ENCODE assay signal across 14 mouse cellular contexts in the genomic region with DNA sequence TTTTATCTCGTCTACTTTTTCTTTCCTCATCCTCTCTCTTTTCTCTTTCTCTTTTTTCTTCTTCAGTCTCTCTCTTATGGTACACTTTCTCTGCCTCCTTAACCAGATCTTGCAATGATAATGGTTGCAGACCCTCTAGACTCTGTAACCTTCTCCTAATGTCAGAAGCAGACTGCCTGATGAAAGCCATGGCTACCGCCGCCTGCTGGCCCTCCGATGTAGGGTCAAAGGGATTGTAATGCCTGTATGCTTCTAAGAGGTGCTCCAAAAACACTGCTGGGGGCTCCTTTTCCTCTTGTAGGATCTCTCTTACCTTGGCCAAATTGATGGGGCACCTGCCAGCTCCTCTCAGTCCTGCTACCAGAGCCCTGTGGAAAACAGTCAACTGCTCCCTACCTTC. TPM values are rescaled to one million over a fixed set of nuclear protein-coding genes. Genes with fewer than 3 reads are reported as not detected.
DNase-seq lines count a peak whose midpoint lies in the region; ATAC-seq and TF ChIP-seq lines count a peak whose summit lies in the region.
"Not testable (repeated sequence)": the region's sequence is repeated elsewhere in the genome, so short reads cannot be mapped to it uniquely, and the experiment has no call there.
"Had no signal": no experiment of that assay in that cellular context is flagged by ENCODE, and none has a peak within 500 bp of the region (broad histone marks: within the 10 kb centered on the region; RNA-seq: fewer than 3 reads in every experiment).

No protein-coding gene starts in this region.

- H3K27me3 ChIP-seq in CH12.LX (replicated peaks); MEL (ENCODE audit: control insufficient read depth in 1 of 2, insufficient read depth in 2 of 2, low read length in 2 of 2); intestine, postnatal 0 days (replicated peaks; ENCODE audit: control insufficient read depth, insufficient read depth, low read length); liver, embryonic 14.5 days (ENCODE audit: control insufficient read depth, insufficient read depth, low read length); liver, postnatal 0 days (ENCODE audit: insufficient read depth, low read length); midbrain, embryonic 11.5 days (ENCODE audit: control insufficient read depth, insufficient read depth, low read length): not testable (repeated sequence)

- H3K4me2 ChIP-seq in CH12.LX (ENCODE audit: insufficient read depth, low read depth, poor library complexity, severe bottlenecking); intestine, postnatal 0 days (replicated peaks; ENCODE audit: low read depth); liver, embryonic 14.5 days (ENCODE audit: low read depth); liver, postnatal 0 days (ENCODE audit: low read depth, low read length); midbrain, embryonic 11.5 days: not testable (repeated sequence)

- not testable (repeated sequence) for H3K36me3 ChIP-seq in CH12.LX (replicated peaks in 1 of 2; ENCODE audit: control insufficient read depth in 1 of 2, insufficient read depth in 1 of 2, low read length in 1 of 2); MEL (ENCODE audit: control insufficient read depth in 1 of 2, insufficient read depth in 2 of 2, low read length in 2 of 2); intestine, postnatal 0 days (ENCODE audit: control insufficient read depth, insufficient read depth); liver, embryonic 14.5 days (replicated peaks; ENCODE audit: control insufficient read depth, insufficient read depth, low read depth); liver, postnatal 0 days (replicated peaks; ENCODE audit: insufficient read depth, low read length); midbrain, embryonic 11.5 days (ENCODE audit: control insufficient read depth, insufficient read depth, low read length)

- 76% methylated on average over 4 of the region's 4 CpGs for WGBS in intestine, postnatal 0 days
- 61% methylated on average over 4 of the region's 4 CpGs for WGBS in liver, embryonic 14.5 days (ENCODE audit: insufficient replicate concordance)
- WGBS in liver, postnatal 0 days (ENCODE audit: insufficient replicate concordance), result 72% methylated on average over 4 of the region's 4 CpGs
- 85% methylated on average over 4 of the region's 4 CpGs for WGBS in midbrain, embryonic 11.5 days

- TF ChIP-seq RAD21 in CH12.LX (IDR thresholded peaks at IDR 0.05; ENCODE audit: low read depth, low read length); MEL (IDR thresholded peaks at IDR 0.05; ENCODE audit: low read depth, low read length): not testable (repeated sequence)

- TF ChIP-seq POLR2A in CH12.LX (IDR thresholded peaks at IDR 0.05; ENCODE audit: low read depth, low read length); MEL (IDR thresholded peaks at IDR 0.05; ENCODE audit: control insufficient read depth in 1 of 2, insufficient read depth in 1 of 2, low read depth in 1 of 2, low read length in 2 of 2, poor library complexity in 1 of 2): not testable (repeated sequence)

- ATAC-seq in intestine, postnatal 0 days; liver, embryonic 14.5 days (ENCODE audit: insufficient read depth); liver, postnatal 0 days; midbrain, embryonic 11.5 days (ENCODE audit: low FRiP score): not testable (repeated sequence)

- H3K27ac ChIP-seq in CH12.LX (ENCODE audit: insufficient read depth, low read depth); MEL (ENCODE audit: control insufficient read depth, low read depth, low read length); intestine, postnatal 0 days (ENCODE audit: low read depth, low read length); liver, embryonic 14.5 days; liver, postnatal 0 days (ENCODE audit: low read depth); midbrain, embryonic 11.5 days (ENCODE audit: low read depth, low read length): not testable (repeated sequence)

- not testable (repeated sequence) for H3K79me2 ChIP-seq in CH12.LX (replicated peaks; ENCODE audit: control insufficient read depth, extremely low read depth, insufficient read depth, poor library complexity, severe bottlenecking); MEL (ENCODE audit: control insufficient read depth, insufficient read depth, low read length, poor library complexity)

- not testable (repeated sequence) for H3K9ac ChIP-seq in CH12.LX (ENCODE audit: insufficient read depth, low read depth); MEL (ENCODE audit: control insufficient read depth, low read depth, low read length, poor library complexity, severe bottlenecking); intestine, postnatal 0 days (ENCODE audit: low read depth, low read length); liver, embryonic 14.5 days (replicated peaks); liver, postnatal 0 days (replicated peaks); midbrain, embryonic 11.5 days (ENCODE audit: low read length)

- not testable (repeated sequence) for H3K9me3 ChIP-seq in CH12.LX (replicated peaks; ENCODE audit: low read length); MEL (replicated peaks; ENCODE audit: insufficient read depth, low read length); intestine, postnatal 0 days (ENCODE audit: control insufficient read depth); liver, embryonic 14.5 days (ENCODE audit: control insufficient read depth, low read length); liver, postnatal 0 days (ENCODE audit: low read length); midbrain, embryonic 11.5 days (ENCODE audit: control insufficient read depth, low read length)

- dilution Hi-C loops in CH12.LX (cut with MboI; ENCODE audit: extremely low pct_ligation_motif_present, extremely low pct_unique_long_range_greater_than_20kb, low sequenced_read_pairs), result not testable (repeated sequence)

- TF ChIP-seq CTCF in CH12.LX (conservative IDR thresholded peaks at IDR 0.05 in 1 of 2, IDR thresholded peaks at IDR 0.05 in 1 of 2; ENCODE audit: low read depth in 2 of 2, low read length in 2 of 2) (peak in 1 of 2 experiments; percentile 47; a peak in 2 of 4 replicates), MEL (IDR thresholded peaks at IDR 0.05 in 2 of 3, conservative IDR thresholded peaks at IDR 0.05 in 1 of 3; ENCODE audit: control insufficient read depth in 1 of 3, insufficient read depth in 1 of 3, low read depth in 2 of 3, low read length in 3 of 3, poor library complexity in 1 of 3, severe bottlenecking in 1 of 3) (peak in 2 of 3 experiments; percentile 36 to 53; a peak in 5 of 6 replicates)
- TF ChIP-seq CTCF in intestine, postnatal 0 days (IDR thresholded peaks at IDR 0.05; ENCODE audit: low read depth), result peak; percentile 25; the same call in 1 of the 2 replicates
- peak; percentile 65 for TF ChIP-seq CTCF in liver, embryonic 14.5 days (IDR thresholded peaks at IDR 0.05; ENCODE audit: low read depth)
- TF ChIP-seq CTCF in liver, postnatal 0 days (IDR thresholded peaks at IDR 0.05; ENCODE audit: low read depth), result peak; percentile 54

- DNase-seq in A20 (ENCODE audit: low read depth, low spot score) (peak; percentile 47), MEL (ENCODE audit: low read depth, low spot score) (peak; percentile 30), liver (peak; percentile 48)
- not testable (repeated sequence) for DNase-seq in CH12.LX (ENCODE audit: extremely low read depth); liver, embryonic 14.5 days (ENCODE audit: low read depth in 3 of 3, low spot score in 3 of 3); liver, postnatal 0 days
- DNase-seq in midbrain, embryonic 11.5 days (ENCODE audit: low spot score, missing footprints), result peak; percentile 23

- not testable (repeated sequence) for TF ChIP-seq EP300 in CH12.LX (IDR thresholded peaks at IDR 0.05; ENCODE audit: low read length); MEL (IDR thresholded peaks at IDR 0.05; ENCODE audit: low read depth in 1 of 2, low read length in 2 of 2); liver, embryonic 14.5 days (IDR thresholded peaks at IDR 0.05; ENCODE audit: low read depth); liver, postnatal 0 days (IDR thresholded peaks at IDR 0.05; ENCODE audit: low read depth)

- in situ Hi-C loops in CH12.LX (cut with MboI; ENCODE audit: low pct_ligation_motif_present, low pct_unique_long_range_greater_than_20kb, low sequenced_read_pairs), result loop anchor here (25.0 kb wide), 1 partner anchor 182 kb away; a partner anchor contains a TSS

- H3K4me3 ChIP-seq in CH12.LX (replicated peaks in 1 of 3; ENCODE audit: low read depth in 2 of 3, low read length in 2 of 3, poor library complexity in 1 of 3); MEL (ENCODE audit: control insufficient read depth in 1 of 2, insufficient read depth in 1 of 2, low read depth in 2 of 2, low read length in 2 of 2); intestine, postnatal 0 days (ENCODE audit: low read depth, low read length); liver, embryonic 14.5 days (ENCODE audit: insufficient read depth in 1 of 2, low read depth in 2 of 2, low read length in 2 of 2); liver, postnatal 0 days (ENCODE audit: low read depth, low read length); midbrain, embryonic 11.5 days (ENCODE audit: low read depth, low read length): not testable (repeated sequence)

- not testable (repeated sequence) for H3K4me1 ChIP-seq in CH12.LX (ENCODE audit: control insufficient read depth in 1 of 2, insufficient read depth in 2 of 2); intestine, postnatal 0 days (replicated peaks; ENCODE audit: control insufficient read depth, insufficient read depth, low read length); liver, embryonic 14.5 days (replicated peaks; ENCODE audit: control insufficient read depth in 2 of 2, insufficient read depth in 2 of 2, low read length in 1 of 2); liver, postnatal 0 days (ENCODE audit: insufficient read depth); midbrain, embryonic 11.5 days (ENCODE audit: control insufficient read depth, insufficient read depth, low read length)
- H3K4me1 ChIP-seq in MEL (ENCODE audit: control insufficient read depth in 1 of 2, insufficient read depth in 2 of 2, low read length in 2 of 2), result peaks cover 0 to 15% of the 10 kb centered on the region in 2 experiments; a peak in 2 of 4 replicates

RNA-seq across cellular contexts. Expression of a gene that starts 13.6 kb away (rescaled TPM):
- total RNA-seq in CH12.LX (2012; rRNA removed) (29.8 and 35.9 TPM in 2 replicates), CH12.LX (2014; rRNA removed) (128 and 130 TPM in 2 replicates), MEL (2012; rRNA removed) (83.2 and 89.1 TPM in 2 replicates)
- polyA plus RNA-seq in CH12.LX (2012; ENCODE audit: insufficient read length, low read depth) (42.7 and 58.0 TPM in 2 replicates), MEL (2012; ENCODE audit: insufficient read depth in 1 of 2, insufficient read length in 2 of 2, low read depth in 1 of 2, low replicate concordance in 2 of 2, missing spikeins in 1 of 2) (100 to 1,000 TPM in 1 of 2 experiments, 10 to 100 TPM in 1; 67.6 to 631 TPM)
- polyA plus RNA-seq in intestine, postnatal 0 days (2015; fragmentation: Nextera tagmentation; extraction: Ambion mirVana), result 81.1 and 87.4 TPM in 2 replicates
- 27.6 and 53.2 TPM in 2 replicates for polyA plus RNA-seq in liver, embryonic 14.5 days (2012; rRNA removed)
- polyA plus RNA-seq in liver, embryonic 14.5 days (2014; fragmentation: Nextera tagmentation; extraction: Ambion mirVana), result 81.7 and 86.0 TPM in 2 replicates
- polyA plus RNA-seq in liver, postnatal 0 days (2015; fragmentation: Nextera tagmentation; extraction: Ambion mirVana), result 79.4 and 79.9 TPM in 2 replicates
- 43.2 and 46.1 TPM in 2 replicates for polyA plus RNA-seq in midbrain, embryonic 11.5 days (2014; fragmentation: Nextera tagmentation; extraction: Ambion mirVana)

RNA-seq across cellular contexts. Expression of a gene that starts 15.7 kb away (rescaled TPM):
- total RNA-seq in CH12.LX (2012; rRNA removed) (0.17 and 0.21 TPM in 2 replicates), CH12.LX (2014; rRNA removed) (0.05 and 0.11 TPM in 2 replicates), MEL (2012; rRNA removed) (0.10 and 0.12 TPM in 2 replicates)
- polyA plus RNA-seq in CH12.LX (2012; ENCODE audit: insufficient read length, low read depth) (0.04 and 0.06 TPM in 2 replicates), MEL (2012; ENCODE audit: insufficient read depth in 1 of 2, insufficient read length in 2 of 2, low read depth in 1 of 2, low replicate concordance in 2 of 2, missing spikeins in 1 of 2) (under 1 TPM in 1 of 2 experiments, not detected in 1; 0.43 TPM)
- 0.03 TPM in 2 replicates for polyA plus RNA-seq in intestine, postnatal 0 days (2015; fragmentation: Nextera tagmentation; extraction: Ambion mirVana)
- 0.08 and 0.11 TPM in 2 replicates for polyA plus RNA-seq in liver, embryonic 14.5 days (2012; rRNA removed)
- polyA plus RNA-seq in liver, embryonic 14.5 days (2014; fragmentation: Nextera tagmentation; extraction: Ambion mirVana), result 0.03 and 0.05 TPM in 2 replicates
- 0.02 TPM in 1 of 2 replicates, not detected in the other for polyA plus RNA-seq in liver, postnatal 0 days (2015; fragmentation: Nextera tagmentation; extraction: Ambion mirVana)
- 0.11 and 0.45 TPM in 2 replicates for polyA plus RNA-seq in midbrain, embryonic 11.5 days (2014; fragmentation: Nextera tagmentation; extraction: Ambion mirVana)
- polyA plus RNA-seq: CD4-positive, CD25-positive, alpha-beta regulatory T cell, adult 4 months had no signal

RNA-seq across cellular contexts. Expression of a gene that starts 16.3 kb away (rescaled TPM):
- total RNA-seq in CH12.LX (2012; rRNA removed) (44.4 and 49.1 TPM in 2 replicates), CH12.LX (2014; rRNA removed) (33.4 and 39.0 TPM in 2 replicates), MEL (2012; rRNA removed) (74.2 and 74.9 TPM in 2 replicates)
- polyA plus RNA-seq in CH12.LX (2012; ENCODE audit: insufficient read length, low read depth) (38.6 and 39.7 TPM in 2 replicates), MEL (2012; ENCODE audit: insufficient read depth in 1 of 2, insufficient read length in 2 of 2, low read depth in 1 of 2, low replicate concordance in 2 of 2, missing spikeins in 1 of 2) (100 to 1,000 TPM in 1 of 2 experiments, 10 to 100 TPM in 1; 49.0 to 103 TPM)
- 10.0 and 11.1 TPM in 2 replicates for polyA plus RNA-seq in intestine, postnatal 0 days (2015; fragmentation: Nextera tagmentation; extraction: Ambion mirVana)
- 11.6 and 13.5 TPM in 2 replicates for polyA plus RNA-seq in liver, embryonic 14.5 days (2012; rRNA removed)
- 20.9 and 22.8 TPM in 2 replicates for polyA plus RNA-seq in liver, embryonic 14.5 days (2014; fragmentation: Nextera tagmentation; extraction: Ambion mirVana)
- polyA plus RNA-seq in liver, postnatal 0 days (2015; fragmentation: Nextera tagmentation; extraction: Ambion mirVana), result 11.8 and 14.2 TPM in 2 replicates
- 27.0 and 31.0 TPM in 2 replicates for polyA plus RNA-seq in midbrain, embryonic 11.5 days (2014; fragmentation: Nextera tagmentation; extraction: Ambion mirVana)

RNA-seq across cellular contexts. Expression of a gene that starts 32.2 kb away (rescaled TPM):
- total RNA-seq in CH12.LX (2012; rRNA removed) (0.08 TPM in 1 of 2 replicates, not detected in the other), CH12.LX (2014; rRNA removed) (0.21 TPM in 1 of 2 replicates, not detected in the other), MEL (2012; rRNA removed) (0.26 and 0.50 TPM in 2 replicates)
- polyA plus RNA-seq in CH12.LX (2012; ENCODE audit: insufficient read length, low read depth) (0.19 and 0.42 TPM in 2 replicates), MEL (2012; ENCODE audit: insufficient read depth in 1 of 2, insufficient read length in 2 of 2, low read depth in 1 of 2, low replicate concordance in 2 of 2, missing spikeins in 1 of 2) (under 1 TPM in 1 of 2 experiments, not detected in 1; 0.25 TPM)
- 1.5 and 2.0 TPM in 2 replicates for polyA plus RNA-seq in intestine, postnatal 0 days (2015; fragmentation: Nextera tagmentation; extraction: Ambion mirVana)
- 0.10 and 0.11 TPM in 2 replicates for polyA plus RNA-seq in liver, embryonic 14.5 days (2012; rRNA removed)
- not detected in 2 replicates for polyA plus RNA-seq in liver, embryonic 14.5 days (2014; fragmentation: Nextera tagmentation; extraction: Ambion mirVana)
- 0.13 and 0.26 TPM in 2 replicates for polyA plus RNA-seq in liver, postnatal 0 days (2015; fragmentation: Nextera tagmentation; extraction: Ambion mirVana)
- polyA plus RNA-seq in midbrain, embryonic 11.5 days (2014; fragmentation: Nextera tagmentation; extraction: Ambion mirVana), result 0.11 TPM in 2 replicates
- total RNA-seq: adrenal gland, postnatal 14 days had no signal
- polyA plus RNA-seq: activated CD4-positive, CD25-positive, alpha-beta regulatory T cell, adult 4 months; adrenal gland, adult 2 months; C2C12; CD4-positive, CD25-positive, alpha-beta regulatory T cell, adult 4 months; G1E had no signal
